8 mouse cellular contexts compared by ENCODE assay signal in the genomic region with DNA sequence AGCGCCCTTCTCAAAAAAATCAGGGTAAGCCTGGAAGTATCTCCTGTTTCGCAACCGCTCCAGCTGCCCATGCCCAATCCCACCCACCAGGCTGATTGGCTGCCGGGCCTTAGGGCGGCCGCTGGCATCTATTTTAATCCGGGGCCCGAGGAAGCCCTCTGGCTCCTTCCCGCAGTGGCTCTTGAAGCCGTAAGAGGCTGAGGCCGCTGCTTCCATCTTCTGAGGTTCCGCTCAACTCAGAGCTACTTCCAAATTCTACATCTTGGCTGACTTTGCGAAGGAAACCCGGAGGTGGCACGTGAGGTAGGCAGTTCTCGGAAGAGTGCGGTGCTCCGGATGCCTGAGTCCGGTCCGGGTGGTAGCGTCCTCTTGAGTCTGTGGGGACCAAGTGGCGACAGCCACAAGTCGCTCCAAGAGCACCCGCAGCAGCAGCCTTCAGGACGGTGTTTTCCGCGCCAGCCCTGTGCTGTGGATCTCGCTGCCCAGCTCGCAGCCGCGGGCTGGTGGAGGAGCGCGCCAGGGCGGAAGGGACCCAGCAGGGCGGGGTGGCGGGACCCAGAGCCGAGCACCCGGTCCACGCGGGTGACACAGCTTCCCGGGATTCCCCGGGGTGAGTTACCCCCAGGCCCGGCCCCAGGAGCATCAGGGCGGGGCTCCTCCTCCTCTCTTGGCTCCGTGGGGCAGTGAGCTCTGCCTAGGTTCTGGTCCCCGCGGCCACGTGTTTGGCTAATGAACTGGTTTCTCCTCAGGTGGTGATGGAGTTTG. TPM values are rescaled to one million over a fixed set of nuclear protein-coding genes. Genes with fewer than 3 reads are reported as not detected.
A peak's percentile ranks its signal among the peaks of the same experiment; 100 is the strongest.
DNase-seq lines count a peak whose midpoint lies in the region; ATAC-seq and TF ChIP-seq lines count a peak whose summit lies in the region.

Gene Abcb1b (plus strand): TSS at position 161 of the 765 bp plus-strand sequence.

- peak within 1 kb of the TSS; percentile 84 to 87 for H3K4me3 ChIP-seq in ES-E14 (ENCODE audit: insufficient read depth in 1 of 2, low read depth in 1 of 2, low read length in 2 of 2, poor library complexity in 1 of 2, severe bottlenecking in 1 of 2)
- H3K4me3 ChIP-seq in forebrain, embryonic 16.5 days (replicated peaks; ENCODE audit: low read length), result peak within 1 kb of the TSS; percentile 59
- H3K4me3 ChIP-seq in neural tube, embryonic 13.5 days, result peak within 1 kb of the TSS; percentile 61

- H3K9ac ChIP-seq in ES-E14 (ENCODE audit: insufficient read depth, low read depth, low read length, poor library complexity, severe bottlenecking), result peak within 1 kb of the TSS; percentile 83
- H3K9ac ChIP-seq in forebrain, embryonic 16.5 days (replicated peaks; ENCODE audit: low read depth, low read length), result peak within 1 kb of the TSS; percentile 64
- peak within 1 kb of the TSS; percentile 67 for H3K9ac ChIP-seq in neural tube, embryonic 13.5 days

- in situ Hi-C loops in ES-E14 (cut with MboI; ENCODE audit: low sequenced_read_pairs in 2 of 2, unreplicated experiment in 2 of 2), result no loop called here

- intact Hi-C loops in heart, postnatal 25 days (cut with DNase I), result no loop called here

- peaks cover 0 to 4% of the 10 kb centered on the region in 2 experiments; a peak in 1 of 4 replicates for H3K4me1 ChIP-seq in ES-E14 (ENCODE audit: control insufficient read depth in 2 of 2, insufficient read depth in 2 of 2, low read length in 2 of 2, poor library complexity in 1 of 2)
- H3K4me1 ChIP-seq in forebrain, embryonic 16.5 days (replicated peaks; ENCODE audit: control insufficient read depth, insufficient read depth, low read length), result 0 out of 2 replicates have a peak, but pooled peaks cover 6% of the 10 kb centered on the region
- peaks cover 10% of the 10 kb centered on the region; the same call in 1 of the 2 replicates for H3K4me1 ChIP-seq in neural tube, embryonic 13.5 days (replicated peaks)

- 0 out of 2 replicates have a peak, but pooled peaks cover 2% of the 10 kb centered on the region for H3K36me3 ChIP-seq in ES-E14 (ENCODE audit: control insufficient read depth, insufficient read depth, low read length, poor library complexity, severe bottlenecking)
- no peaks in the 10 kb centered on the region for H3K36me3 ChIP-seq in forebrain, embryonic 16.5 days (ENCODE audit: control insufficient read depth, insufficient read depth)
- H3K36me3 ChIP-seq in neural tube, embryonic 13.5 days, result no peaks in the 10 kb centered on the region

- H3K27me3 ChIP-seq in forebrain, embryonic 16.5 days (replicated peaks; ENCODE audit: control insufficient read depth, insufficient read depth, low read length), result no peaks in the 10 kb centered on the region
- peaks cover 4% of the 10 kb centered on the region; the same call in 1 of the 2 replicates for H3K27me3 ChIP-seq in neural tube, embryonic 13.5 days

- peak; percentile 47 for DNase-seq in ES-E14 (ENCODE audit: low read depth, low spot score)
- peak; percentile 19 to 26 for DNase-seq in cerebellum, adult 18-20 months
- DNase-seq in heart, postnatal 25 days (ENCODE audit: low spot score), result peak; percentile 62
- peak; percentile 22 to 60 for DNase-seq in layer of hippocampus, adult 18-20 months (ENCODE audit: low spot score in 2 of 2)
- peak; percentile 64 to 69 for DNase-seq in lung, adult 18-20 months
- DNase-seq in testis, postnatal 10 days (ENCODE audit: low spot score), result peak; percentile 42

- H3K27ac ChIP-seq in ES-E14 (ENCODE audit: insufficient read depth, low read depth, low read length, poor library complexity, severe bottlenecking), result no peak within 1 kb of the TSS
- no peak within 1 kb of the TSS for H3K27ac ChIP-seq in forebrain, embryonic 16.5 days (ENCODE audit: low read length)
- H3K27ac ChIP-seq in neural tube, embryonic 13.5 days (replicated peaks), result no peak within 1 kb of the TSS

- H3K9me3 ChIP-seq in ES-E14 (ENCODE audit: control insufficient read depth, insufficient read depth, low read depth, low read length), result no peaks in the 10 kb centered on the region
- H3K9me3 ChIP-seq in forebrain, embryonic 16.5 days (ENCODE audit: control insufficient read depth, low read length), result no peaks in the 10 kb centered on the region
- no peaks in the 10 kb centered on the region for H3K9me3 ChIP-seq in neural tube, embryonic 13.5 days

- H3K4me2 ChIP-seq in forebrain, embryonic 16.5 days (ENCODE audit: low read length), result peak within 1 kb of the TSS; percentile 99
- peak within 1 kb of the TSS; percentile 100 for H3K4me2 ChIP-seq in neural tube, embryonic 13.5 days

- WGBS in forebrain, embryonic 16.5 days, result under 1% methylated on average over 47 of the region's 48 CpGs
- under 1% methylated on average over 48 of the region's 48 CpGs for WGBS in neural tube, embryonic 13.5 days

- ATAC-seq in forebrain, embryonic 16.5 days, result peak; percentile 92
- ATAC-seq in neural tube, embryonic 13.5 days (ENCODE audit: low read depth), result peak; percentile 93

TF ChIP-seq in ES-E14, 5 proteins besides CTCF, POLR2A, EP300 and RAD21:
- no peak for TF ChIP-seq HCFC1 (IDR thresholded peaks at IDR 0.05; ENCODE audit: borderline replicate concordance, insufficient read depth, low read length)
- no peak for TF ChIP-seq ZNF384 (IDR thresholded peaks at IDR 0.05; ENCODE audit: low read depth, low read length)
- no peak for TF ChIP-seq ZC3H11A (IDR thresholded peaks at IDR 0.05; ENCODE audit: borderline replicate concordance, low read depth, low read length)

RNA-seq across cellular contexts. Expression of gene Abcb1b, which starts in this region (rescaled TPM):
- 72.2 and 76.6 TPM in 2 replicates for total RNA-seq in ES-E14 (2012; rRNA removed)
- 0.46 and 0.94 TPM in 2 replicates for polyA plus RNA-seq in forebrain, embryonic 16.5 days (2015; fragmentation: Nextera tagmentation; extraction: Ambion mirVana)
- total RNA-seq in heart, postnatal 25 days (2021), result 1 to 10 TPM; 2.9 TPM
- total RNA-seq in layer of hippocampus, adult 18-20 months (2021), result 1 to 10 TPM; 2.8 to 3.6 TPM
- polyA plus RNA-seq in neural tube, embryonic 13.5 days (2015; fragmentation: Nextera tagmentation; extraction: Ambion mirVana), result 0.21 and 0.77 TPM in 2 replicates

Comparison
In these comparisons a context has a peak if more than half of its experiments do, and no peak if none do; other contexts are left out.
1. RNA of gene Abcb1b (total RNA-seq): 72.2 to 76.6 TPM in ES-E14; 2.8 to 3.6 TPM in layer of hippocampus, adult 18-20 months and 2.9 TPM in heart, postnatal 25 days; every median in the first group is over 10 times any median in the second.
2. Peak in ATAC-seq, H3K4me3 ChIP-seq, H3K9ac ChIP-seq and H3K4me2 ChIP-seq in forebrain, embryonic 16.5 days; RNA of the gene not detected or under 1 TPM.
3. Peak in ATAC-seq, H3K4me3 ChIP-seq, H3K9ac ChIP-seq and H3K4me2 ChIP-seq in neural tube, embryonic 13.5 days; RNA of the gene not detected or under 1 TPM.
4. Peak in every context shown above with its lines, with median percentiles within 50 percentile points of each other: DNase-seq, H3K4me3 ChIP-seq and H3K9ac ChIP-seq.